Mouse (Mus musculus): Measurements from ENCODE around the gene Svbp.

The Svbp gene

GRCm38 (mm10) chr4:119189864-119190263 lies 5.2 kb upstream of the Svbp start, which contains the start of gene Ermap:
TSS of gene Ermap (minus strand) at chr4:119190011.
- DNase-seq (ENCODE audit: low read depth in 1 of 2, low spot score in 2 of 2) = no peak

GRCm38 (mm10) chr4:119190618-119191017 lies 4.5 kb upstream of the Svbp start:
- DNase-seq (ENCODE audit: low read depth in 1 of 2, low spot score in 2 of 2) = no peak

- DNase-seq (ENCODE audit: low read depth in 1 of 2, low spot score in 2 of 2) = no peak
Observed at GRCm38 (mm10) chr4:119191273-119191672, 3.8 kb upstream of the Svbp start.

DNA sequence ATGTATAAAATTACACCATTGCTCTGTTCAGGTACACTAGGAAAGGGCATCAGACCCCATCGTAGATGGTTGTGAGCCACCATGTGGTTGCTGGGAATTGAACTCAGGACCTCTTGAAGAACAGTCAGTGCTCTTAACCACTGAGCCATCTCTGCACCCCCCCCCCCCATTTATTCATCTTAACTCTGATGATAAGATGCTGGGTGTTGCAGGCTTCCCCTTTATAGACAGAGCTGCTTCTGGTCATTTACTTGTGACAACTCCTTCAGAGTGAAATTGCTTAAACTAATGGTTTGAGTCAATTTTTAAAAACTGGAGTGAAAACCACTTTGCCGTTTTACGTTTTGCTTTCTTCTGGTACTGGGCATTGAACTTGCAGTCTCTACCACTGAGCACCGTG lies 2.3 kb upstream of the Svbp start:
- no peak for DNase-seq (ENCODE audit: low read depth in 1 of 2, low spot score in 2 of 2)

GRCm38 (mm10) chr4:119195582-119196320 lies 645 bp downstream of the Svbp start:
- DNase-seq (ENCODE audit: low read depth in 1 of 2, low spot score in 2 of 2) = no peak

DNA sequence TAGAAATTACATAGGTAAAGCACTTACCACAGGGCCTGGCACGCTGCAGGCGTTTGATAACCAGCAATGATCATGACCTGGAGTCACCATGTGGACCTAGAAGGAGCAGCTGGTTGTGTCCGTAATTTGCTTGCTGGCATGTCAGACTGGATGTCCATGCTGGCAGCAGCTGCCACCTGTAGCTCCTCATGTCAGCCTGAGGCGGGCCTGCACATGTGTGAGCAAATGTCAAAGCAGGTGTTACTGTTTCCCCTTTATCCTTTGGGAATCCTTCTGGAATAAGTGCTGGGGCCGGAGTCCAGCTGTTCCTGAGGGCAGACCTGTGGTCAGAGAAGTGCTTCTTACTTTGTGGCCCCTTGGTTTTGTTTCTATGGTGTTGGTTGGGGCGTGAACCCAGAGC lies 3.0 kb downstream of the Svbp start:
- no peak for DNase-seq (ENCODE audit: low read depth in 1 of 2, low spot score in 2 of 2)

DNA sequence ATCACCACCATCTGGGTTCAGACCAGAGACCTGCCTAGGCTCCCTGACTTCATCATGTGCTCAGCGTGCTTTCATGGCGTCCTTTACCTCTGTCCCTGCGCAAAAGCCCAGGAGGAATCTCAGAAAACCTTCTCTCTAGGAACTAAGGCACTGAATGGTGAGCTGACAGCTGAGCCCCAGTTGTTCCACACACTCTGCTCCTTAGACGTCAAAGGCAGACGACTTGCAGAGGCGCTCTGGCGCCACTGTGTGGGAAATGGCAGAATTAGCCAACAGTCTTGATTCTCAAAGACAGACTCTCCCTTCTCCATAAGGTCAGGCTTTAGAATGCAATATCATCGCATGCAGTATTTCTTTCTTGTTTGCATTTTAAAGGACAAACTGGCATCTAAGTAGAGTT lies 9.6 kb downstream of the Svbp start:
- no peak for DNase-seq (ENCODE audit: low read depth in 1 of 2, low spot score in 2 of 2)

- DNase-seq (ENCODE audit: low read depth in 1 of 2, low spot score in 2 of 2) = no peak
Observed at GRCm38 (mm10) chr4:119216667-119217066, 21.6 kb downstream of the Svbp start.

- DNase-seq (ENCODE audit: low read depth in 1 of 2, low spot score in 2 of 2) = no peak
Observed at GRCm38 (mm10) chr4:119218169-119218568, 23.1 kb downstream of the Svbp start, which contains the start of gene Tmem269. TSS of gene Tmem269 (minus strand) at chr4:119218217.

DNA sequence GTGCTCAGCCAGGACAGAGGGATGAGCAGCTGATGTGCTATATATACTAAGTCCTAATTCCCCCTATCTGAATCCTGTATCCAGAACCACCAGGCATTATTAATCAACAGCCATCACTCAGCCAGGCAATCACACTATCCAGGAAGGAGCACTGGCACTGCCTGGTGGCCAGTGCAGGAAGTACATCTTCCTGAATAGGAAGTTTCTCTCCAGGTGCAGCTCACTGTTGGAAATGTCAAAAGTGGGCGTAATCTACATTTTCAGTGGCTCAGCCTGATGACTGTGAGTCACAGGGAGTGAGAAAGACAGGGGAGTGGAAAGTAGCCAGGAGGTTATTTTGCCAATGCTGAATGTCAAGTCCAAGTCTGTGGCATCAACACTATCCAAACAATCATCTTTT lies 28.6 kb downstream of the Svbp start:
- DNase-seq (ENCODE audit: low read depth in 1 of 2, low spot score in 2 of 2) = no peak

DNA sequence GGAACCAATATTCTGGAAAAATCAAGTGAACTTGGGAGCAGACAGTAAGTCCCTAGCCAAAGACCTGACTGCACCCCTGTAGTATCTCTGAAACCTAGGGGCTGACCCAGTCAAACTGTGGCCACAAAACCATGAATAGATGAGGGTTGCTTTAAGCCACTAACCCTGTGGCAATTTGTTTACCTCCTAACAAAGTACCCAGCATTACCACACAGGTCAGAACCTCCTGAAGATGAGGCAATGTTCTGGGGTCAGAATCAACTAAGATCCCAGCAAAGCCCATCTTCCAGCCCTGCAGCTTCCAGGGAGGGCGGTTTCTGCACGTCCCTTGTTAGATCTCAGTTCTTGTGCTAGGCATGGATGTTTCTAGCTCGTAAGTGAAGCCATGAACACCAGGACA lies 29.4 kb downstream of the Svbp start:
- DNase-seq (ENCODE audit: low read depth in 1 of 2, low spot score in 2 of 2) = no peak

DNA sequence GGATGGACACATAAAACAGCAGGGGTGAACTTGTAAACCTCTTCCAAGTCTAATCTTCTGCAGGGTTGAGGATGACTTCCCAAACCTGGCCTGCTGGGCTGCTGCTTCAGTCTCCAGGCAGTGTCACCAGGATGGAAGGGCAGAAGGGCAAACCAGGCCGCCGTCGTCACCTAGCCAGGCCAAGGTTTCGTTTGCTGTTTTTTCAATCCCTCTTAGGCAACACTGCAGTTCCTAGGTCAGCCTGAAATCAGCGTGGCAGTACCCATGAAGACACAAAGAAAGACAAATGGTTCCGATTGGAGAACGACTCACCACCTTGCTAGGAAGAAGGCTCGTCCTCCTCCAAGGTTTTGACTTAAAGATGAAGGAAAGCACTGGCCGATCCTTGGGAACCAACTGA lies 30.6 kb downstream of the Svbp start:
- DNase-seq (ENCODE audit: low read depth in 1 of 2, low spot score in 2 of 2) = no peak

DNA sequence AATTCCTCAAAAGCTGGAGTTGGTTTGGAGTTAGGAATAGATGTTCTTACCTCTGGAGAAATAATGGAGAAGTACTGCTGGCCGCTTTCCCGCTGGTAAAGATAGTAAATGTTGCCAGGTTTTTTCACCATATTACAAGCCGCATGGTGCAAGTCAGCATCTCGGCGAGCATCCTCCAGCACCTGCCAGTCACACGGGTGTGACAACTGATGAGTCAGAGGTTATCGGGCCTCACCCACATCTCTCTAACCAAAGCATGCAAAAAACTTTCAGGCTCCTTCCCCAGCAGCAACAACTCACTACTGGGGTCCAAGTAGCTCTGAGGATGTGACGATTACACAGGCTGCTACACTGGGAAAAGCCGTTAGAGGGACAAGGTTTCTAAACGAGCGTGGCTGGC lies 31.6 kb downstream of the Svbp start:
- DNase-seq (ENCODE audit: low read depth in 1 of 2, low spot score in 2 of 2) = no peak

DNA sequence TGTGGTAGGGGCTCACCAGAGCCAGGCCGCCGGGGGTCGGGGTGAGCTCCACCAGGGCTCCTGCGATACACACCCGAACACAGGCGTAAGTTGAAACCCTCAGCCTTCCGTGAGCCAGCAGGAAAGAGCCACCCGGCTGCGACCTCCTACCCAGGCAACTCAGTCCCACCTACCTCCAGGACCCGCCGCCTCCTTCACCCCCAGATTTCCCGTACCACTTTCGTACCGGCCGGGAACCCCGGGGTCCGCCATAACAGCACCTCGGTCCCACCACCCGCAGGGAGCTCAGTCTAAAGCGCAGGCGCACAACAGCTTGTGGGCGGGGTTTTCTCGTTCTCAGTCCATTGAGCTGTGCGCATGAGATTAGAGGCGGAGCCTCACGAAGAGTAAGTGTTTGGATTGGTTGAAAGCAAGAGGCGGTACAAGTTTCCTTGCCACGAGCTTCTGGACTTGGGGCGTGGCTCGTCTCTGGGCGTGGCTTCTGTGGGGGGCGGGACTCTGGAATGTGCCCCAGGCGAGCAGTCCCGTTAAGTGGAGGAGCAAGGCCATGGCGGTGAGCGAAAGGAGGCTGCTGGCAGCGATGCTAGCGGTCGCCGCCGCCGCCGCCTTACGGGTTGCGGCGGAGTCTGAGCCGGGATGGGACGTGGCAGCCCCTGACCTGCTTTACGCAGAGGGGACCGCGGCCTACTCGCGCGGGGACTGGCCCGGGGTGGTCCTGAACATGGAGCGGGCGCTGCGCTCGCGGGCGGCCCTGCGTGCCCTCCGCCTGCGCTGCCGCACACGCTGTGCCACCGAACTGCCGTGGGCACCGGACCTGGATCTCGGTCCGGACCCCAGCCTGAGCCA lies 37.5 kb downstream of the Svbp start, which contains the start of the genes AU022252 and P3h1:
Gene AU022252 (minus strand): TSS at position 303 of the 846 bp plus-strand sequence.
Gene P3h1 (plus strand): TSS at position 506 of the 846 bp plus-strand sequence.
- DNase-seq (ENCODE audit: low read depth in 1 of 2, low spot score in 2 of 2) = peak; percentile 97 to 98

GRCm38 (mm10) chr4:119233256-119233901 lies 38.3 kb downstream of the Svbp start:
- DNase-seq (ENCODE audit: low read depth in 1 of 2, low spot score in 2 of 2) = peak in 1 of 2 experiments; percentile 2

DNA sequence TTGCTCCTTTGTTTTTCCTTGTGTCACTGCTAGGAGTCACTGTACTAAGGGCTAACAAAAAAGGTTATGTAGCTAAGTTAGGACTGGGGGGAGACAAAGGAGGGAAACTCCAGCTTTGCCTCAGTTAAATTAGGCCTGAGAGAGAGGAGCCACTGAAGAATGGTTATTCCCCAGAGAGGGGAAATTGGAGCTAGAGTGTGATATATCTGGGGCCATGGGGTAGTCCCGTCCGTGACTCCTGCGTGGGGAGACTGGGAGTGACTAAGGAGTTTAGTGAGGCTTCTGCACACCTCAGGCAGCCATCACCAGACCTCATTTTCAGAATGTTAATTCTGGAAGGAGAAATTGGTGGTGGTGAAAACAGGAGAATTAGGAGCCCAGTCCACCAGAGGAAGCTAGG lies 39.2 kb downstream of the Svbp start:
- DNase-seq (ENCODE audit: low read depth in 1 of 2, low spot score in 2 of 2) = no peak

DNA sequence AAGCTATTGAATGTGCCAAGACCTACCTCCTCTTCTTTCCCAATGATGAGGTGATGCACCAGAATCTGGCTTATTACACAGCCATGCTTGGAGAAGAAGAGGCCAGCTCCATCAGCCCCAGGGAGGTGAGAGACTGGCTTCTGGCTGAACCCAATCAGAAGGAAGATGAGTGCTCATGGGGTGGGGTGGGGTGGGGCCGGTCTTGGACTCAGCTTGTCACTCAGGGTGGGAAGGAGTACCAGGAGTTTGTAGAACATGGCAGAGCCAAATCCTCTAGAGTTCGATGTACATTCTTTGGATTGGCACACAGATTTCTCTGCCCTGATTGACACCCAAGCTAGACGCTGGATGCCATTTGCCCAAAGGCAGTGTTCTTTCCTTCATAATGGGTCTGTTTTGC lies 43.6 kb downstream of the Svbp start:
- no peak for DNase-seq (ENCODE audit: low read depth in 1 of 2, low spot score in 2 of 2)

DNA sequence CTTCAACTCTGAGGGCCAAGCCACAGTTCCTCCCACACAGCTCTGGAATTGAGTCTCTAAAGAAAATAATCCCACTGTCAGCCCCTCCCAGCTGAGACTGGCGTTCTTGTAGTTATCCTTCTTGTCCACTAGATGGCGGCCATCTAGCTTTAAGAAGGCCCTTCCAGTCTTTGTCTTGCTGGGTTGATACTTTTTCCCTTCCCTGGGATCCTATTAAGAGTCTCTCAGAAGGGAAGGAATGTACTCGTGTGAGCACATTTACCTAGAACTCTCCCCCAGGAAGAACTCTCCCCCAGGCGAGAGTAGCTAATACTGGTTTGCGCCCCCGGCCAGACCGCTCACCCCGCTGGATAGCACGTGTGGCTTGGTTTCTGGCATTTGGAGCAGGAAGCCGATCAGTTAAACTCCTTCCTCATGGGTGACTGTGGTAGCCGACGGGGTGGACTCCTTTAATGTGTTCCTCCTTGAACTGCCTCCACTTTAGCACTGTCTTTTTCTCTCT lies 44.1 kb downstream of the Svbp start:
- DNase-seq (ENCODE audit: low read depth in 1 of 2, low spot score in 2 of 2) = peak; percentile 22 to 40

DNA sequence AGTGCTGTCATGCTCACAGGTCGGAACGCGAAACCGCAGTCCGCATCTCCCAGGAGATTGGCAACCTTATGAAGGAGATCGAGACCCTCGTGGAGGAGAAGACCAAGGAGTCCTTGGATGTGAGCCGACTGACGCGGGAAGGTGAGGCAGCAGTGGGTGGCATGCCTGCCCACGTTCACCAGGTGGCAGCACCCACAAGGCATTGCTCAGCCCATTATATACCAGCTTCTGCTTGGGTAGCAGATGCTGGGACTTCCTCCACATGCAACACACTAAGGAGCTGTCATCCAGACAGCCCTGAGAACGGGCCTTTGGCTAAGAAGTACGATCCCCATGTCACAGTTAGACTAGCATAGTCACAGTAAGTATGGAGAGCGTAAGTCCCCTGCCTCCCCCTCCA lies 46.6 kb downstream of the Svbp start:
- no peak for DNase-seq (ENCODE audit: low read depth in 1 of 2, low spot score in 2 of 2)

DNA sequence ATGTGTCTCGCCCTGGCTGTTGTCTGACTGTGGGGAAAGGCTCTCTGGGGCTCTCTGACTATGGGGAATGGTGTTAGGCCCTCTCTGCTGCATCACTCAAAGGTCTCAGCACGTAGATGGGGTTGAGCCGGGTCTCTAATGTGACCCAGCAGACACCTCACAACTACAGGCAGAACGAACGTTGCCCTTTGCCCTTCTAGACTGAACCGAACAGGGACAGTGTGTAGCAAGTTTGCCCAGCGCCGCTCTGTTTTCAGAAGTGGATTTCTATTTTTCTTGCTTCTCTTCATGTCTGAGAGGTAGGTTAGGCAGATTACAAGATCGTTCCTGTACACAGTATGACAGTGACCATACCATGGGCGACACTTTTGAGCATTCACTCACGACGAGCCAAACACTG lies 47.5 kb downstream of the Svbp start:
- no peak for DNase-seq (ENCODE audit: low read depth in 1 of 2, low spot score in 2 of 2)

- DNase-seq (ENCODE audit: low read depth in 1 of 2, low spot score in 2 of 2) = no peak
Observed at GRCm38 (mm10) chr4:119244468-119245240, 49.5 kb downstream of the Svbp start.
